Mouse (Mus musculus): ENCODE data around the gene Izumo1. TPM values are rescaled to one million over a fixed set of nuclear protein-coding genes. Genes with fewer than 3 reads are reported as not detected.

The Izumo1 gene
- polyA plus RNA-seq, 1 experiment: 0.18 TPM

DNA sequence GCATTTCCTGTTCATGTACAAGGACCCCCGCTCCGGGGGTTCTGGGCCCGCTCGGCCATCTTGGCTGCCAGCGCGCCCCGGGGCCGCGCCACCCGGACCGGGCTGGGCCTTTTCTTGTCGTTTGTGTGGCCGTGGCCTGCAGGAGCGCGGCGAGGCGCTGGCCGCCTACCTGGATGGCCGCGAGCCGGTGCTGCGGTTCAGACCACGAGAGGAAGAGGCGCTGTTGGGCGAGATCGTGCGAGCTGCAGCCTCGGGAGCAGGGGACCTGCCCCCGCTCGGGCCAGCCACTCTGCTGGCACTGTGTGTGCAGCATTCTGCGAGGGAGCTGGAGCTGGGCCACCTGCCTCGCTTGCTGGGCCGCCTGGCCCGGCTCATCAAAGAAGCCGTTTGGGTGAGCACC is 10.9 kb downstream of the Izumo1 start:
- peak; percentile 78 to 79 for DNase-seq
- 13% methylated on average over 35 of the region's 35 CpGs for WGBS
- TF ChIP-seq CTCF (IDR thresholded peaks at IDR 0.05; ENCODE audit: borderline replicate concordance, insufficient read depth, low read depth, low read length): peak; percentile 39; the same call in 1 of the 2 replicates
- TF ChIP-seq POLR2A (IDR thresholded peaks at IDR 0.05; ENCODE audit: borderline replicate concordance, insufficient read depth, low read length): peak; percentile 33; the same call in 1 of the 2 replicates
- no peaks in the 10 kb centered on the region for H3K27me3 ChIP-seq (ENCODE audit: control insufficient read depth, insufficient read depth, low read length)
- peak overlapping the region; percentile 61 for H3K27ac ChIP-seq (ENCODE audit: insufficient read depth, low read length)
- peaks cover 4% of the 10 kb centered on the region; the same call in 1 of the 2 replicates for H3K4me1 ChIP-seq (ENCODE audit: control insufficient read depth, insufficient read depth, low read length)
- peak overlapping the region; percentile 6 for H3K4me3 ChIP-seq (replicated peaks; ENCODE audit: insufficient read depth, low read depth, low read length)

DNA sequence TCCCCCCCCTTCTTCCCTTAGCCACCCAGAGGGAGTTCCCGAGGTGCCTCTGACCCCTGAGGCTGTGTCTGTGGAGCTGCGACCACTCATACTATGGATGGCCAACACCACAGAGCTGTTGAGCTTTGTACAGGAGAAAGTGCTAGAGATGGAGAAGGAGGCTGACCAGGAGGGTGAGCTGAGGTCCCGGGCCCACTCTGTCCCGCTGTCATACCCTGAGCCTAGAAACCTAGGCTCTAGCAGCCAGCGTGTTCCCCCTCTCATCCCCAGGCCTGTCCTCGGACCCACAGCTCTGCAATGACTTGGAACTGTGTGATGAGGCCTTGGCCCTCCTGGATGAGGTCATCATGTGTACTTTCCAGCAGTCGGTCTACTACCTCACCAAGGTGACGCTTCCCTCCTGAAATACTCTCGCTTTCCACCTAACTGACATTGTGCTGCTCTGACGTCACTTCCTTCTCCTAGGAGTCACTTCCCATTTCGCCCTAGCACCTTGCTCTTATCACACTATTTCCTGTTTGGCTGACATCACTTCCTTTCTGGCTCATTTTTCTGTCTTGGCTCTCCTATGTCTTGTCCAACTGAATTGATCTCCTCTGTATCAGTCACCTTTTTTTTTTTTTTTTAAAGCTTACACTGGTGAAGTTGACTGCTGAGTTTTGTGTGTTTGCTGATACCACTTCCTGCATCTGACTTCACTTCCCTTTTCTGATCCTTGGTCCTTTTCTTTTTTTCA is 13.5 kb downstream of the Izumo1 start:
- no peak overlapping the region; the same call in 1 of the 2 replicates for H3K27ac ChIP-seq (ENCODE audit: insufficient read depth, low read length)
- H3K4me1 ChIP-seq (ENCODE audit: control insufficient read depth, insufficient read depth, low read length): peaks cover 8% of the 10 kb centered on the region; the same call in 1 of the 2 replicates
- 91% methylated on average over 11 of the region's 11 CpGs for WGBS
- TF ChIP-seq POLR2A (IDR thresholded peaks at IDR 0.05; ENCODE audit: borderline replicate concordance, insufficient read depth, low read length) (no peak), CTCF (IDR thresholded peaks at IDR 0.05; ENCODE audit: borderline replicate concordance, insufficient read depth, low read depth, low read length) (no peak)
- no peak for DNase-seq
- H3K4me3 ChIP-seq (replicated peaks; ENCODE audit: insufficient read depth, low read depth, low read length): no peak overlapping the region
- H3K27me3 ChIP-seq (ENCODE audit: control insufficient read depth, insufficient read depth, low read length): no peaks in the 10 kb centered on the region

DNA sequence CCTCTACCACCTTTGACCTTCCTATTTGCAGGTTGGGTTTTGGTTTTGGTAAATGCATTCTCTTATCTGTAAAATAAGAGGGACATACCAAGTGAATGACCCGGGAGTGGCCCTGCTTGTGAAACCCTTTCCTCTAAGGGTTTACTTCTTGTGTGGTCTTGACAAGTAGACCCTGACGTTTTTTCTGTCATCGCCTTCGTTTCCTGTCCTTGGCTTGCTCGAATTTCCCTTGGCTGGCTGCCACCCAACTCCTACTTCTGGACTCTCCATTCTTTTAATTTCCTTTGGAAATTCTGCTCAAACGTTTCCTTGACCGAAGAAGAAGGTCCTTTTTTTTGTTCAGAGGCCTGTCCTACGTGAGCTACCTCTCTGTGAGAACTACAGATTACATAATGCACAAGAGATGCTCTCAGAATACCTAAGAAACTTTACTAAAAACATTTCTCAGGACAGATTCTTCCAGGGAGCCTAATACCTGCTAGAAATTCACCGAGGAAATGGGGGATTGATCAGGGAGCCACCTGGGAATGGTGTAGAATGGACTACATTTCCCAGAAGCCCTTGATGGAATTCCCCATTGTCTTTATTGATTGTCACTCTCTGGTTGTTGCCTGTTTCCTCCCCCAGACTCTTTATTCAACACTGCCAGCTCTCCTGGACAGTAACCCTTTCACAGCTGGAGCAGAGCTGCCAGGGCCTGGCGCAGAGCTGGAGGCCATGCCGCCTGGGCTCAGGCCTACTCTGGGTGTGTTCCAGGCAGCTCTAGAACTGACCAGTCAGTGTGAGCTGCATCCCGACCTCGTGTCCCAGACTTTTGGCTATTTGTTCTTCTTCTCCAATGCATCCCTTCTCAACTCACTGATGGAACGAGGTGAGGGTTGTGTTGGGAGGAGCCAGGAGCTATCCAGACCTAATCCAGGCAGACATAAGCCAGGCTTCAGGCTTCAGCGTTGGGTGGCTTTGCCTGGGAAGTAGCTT is 14.4 kb downstream of the Izumo1 start:
- no peaks in the 10 kb centered on the region for H3K27me3 ChIP-seq (ENCODE audit: control insufficient read depth, insufficient read depth, low read length)
- no peak for DNase-seq
- no peak for TF ChIP-seq CTCF (IDR thresholded peaks at IDR 0.05; ENCODE audit: borderline replicate concordance, insufficient read depth, low read depth, low read length)
- TF ChIP-seq POLR2A (IDR thresholded peaks at IDR 0.05; ENCODE audit: borderline replicate concordance, insufficient read depth, low read length): no peak
- H3K4me3 ChIP-seq (replicated peaks; ENCODE audit: insufficient read depth, low read depth, low read length): no peak overlapping the region
- H3K4me1 ChIP-seq (ENCODE audit: control insufficient read depth, insufficient read depth, low read length): peaks cover 12% of the 10 kb centered on the region; the same call in 1 of the 2 replicates
- H3K27ac ChIP-seq (ENCODE audit: insufficient read depth, low read length): no peak overlapping the region
- WGBS: 60% methylated on average over 15 of the region's 15 CpGs

DNA sequence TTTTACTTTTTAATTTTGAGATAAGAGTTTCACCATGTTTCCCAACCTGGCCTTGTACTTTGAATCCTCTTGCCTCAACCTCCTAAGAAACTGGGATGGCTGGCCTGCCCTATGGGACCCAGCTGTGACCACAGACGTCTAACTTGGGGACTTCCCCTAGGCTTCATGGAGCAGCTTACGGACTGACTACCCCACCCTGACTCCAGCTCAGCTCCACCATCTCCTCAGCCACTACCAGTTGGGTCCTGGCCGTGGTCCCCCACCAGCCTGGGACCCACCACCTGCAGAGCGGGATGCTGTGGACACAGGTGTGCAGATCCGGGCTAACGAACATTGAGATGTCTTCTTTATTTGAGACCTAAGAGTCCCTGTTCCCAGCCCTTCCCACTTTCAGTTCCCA is 16.1 kb downstream of the Izumo1 start:
- no peak for DNase-seq
- H3K27ac ChIP-seq (ENCODE audit: insufficient read depth, low read length): no peak overlapping the region
- H3K4me1 ChIP-seq (ENCODE audit: control insufficient read depth, insufficient read depth, low read length): peaks cover 26% of the 10 kb centered on the region
- H3K4me3 ChIP-seq (replicated peaks; ENCODE audit: insufficient read depth, low read depth, low read length): peak overlapping the region; percentile 12
- WGBS: 79% methylated on average over 6 of the region's 6 CpGs
- no peaks in the 10 kb centered on the region for H3K27me3 ChIP-seq (ENCODE audit: control insufficient read depth, insufficient read depth, low read length)
- TF ChIP-seq CTCF (IDR thresholded peaks at IDR 0.05; ENCODE audit: borderline replicate concordance, insufficient read depth, low read depth, low read length): no peak
- TF ChIP-seq POLR2A (IDR thresholded peaks at IDR 0.05; ENCODE audit: borderline replicate concordance, insufficient read depth, low read length): no peak

DNA sequence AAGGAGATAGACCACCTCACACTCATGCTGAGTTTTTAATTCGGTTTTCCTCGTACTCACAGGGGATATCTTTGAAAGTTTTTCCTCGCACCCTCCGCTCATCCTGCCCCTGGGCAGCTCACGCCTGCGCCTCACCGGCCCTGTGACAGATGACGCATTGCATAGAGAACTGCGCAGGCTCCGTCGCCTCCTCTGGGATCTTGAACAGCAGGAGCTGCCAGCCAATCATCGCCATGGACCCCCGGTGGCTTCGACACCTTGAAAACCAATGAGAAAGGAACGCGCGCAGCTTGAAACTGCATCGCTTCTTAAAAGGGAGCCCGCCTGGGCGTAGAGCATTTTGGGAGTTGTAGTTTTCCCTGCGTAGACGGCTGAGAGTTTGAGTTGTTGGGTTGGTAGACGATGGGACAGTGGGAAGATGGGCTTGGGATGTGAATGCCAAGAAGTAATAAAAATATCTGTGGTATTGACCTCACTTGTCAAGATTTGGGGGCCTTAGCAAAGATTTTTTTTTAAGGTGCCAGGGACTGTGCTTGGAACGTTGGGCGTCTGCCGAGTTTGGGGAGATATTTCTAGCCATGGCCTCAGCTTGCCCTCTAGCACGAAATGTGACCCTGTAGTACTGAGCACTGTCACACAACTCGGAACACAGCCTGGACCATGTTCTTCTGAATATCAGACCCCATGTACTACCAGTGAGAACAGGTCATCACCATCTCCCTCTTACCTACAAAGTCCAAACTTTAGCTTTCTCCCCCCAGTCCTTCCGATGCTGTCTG is 17.2 kb downstream of the Izumo1 start:
- H3K27me3 ChIP-seq (ENCODE audit: control insufficient read depth, insufficient read depth, low read length): no peaks in the 10 kb centered on the region
- WGBS: 20% methylated on average over 29 of the region's 29 CpGs
- DNase-seq: peak; percentile 97 to 99

DNA sequence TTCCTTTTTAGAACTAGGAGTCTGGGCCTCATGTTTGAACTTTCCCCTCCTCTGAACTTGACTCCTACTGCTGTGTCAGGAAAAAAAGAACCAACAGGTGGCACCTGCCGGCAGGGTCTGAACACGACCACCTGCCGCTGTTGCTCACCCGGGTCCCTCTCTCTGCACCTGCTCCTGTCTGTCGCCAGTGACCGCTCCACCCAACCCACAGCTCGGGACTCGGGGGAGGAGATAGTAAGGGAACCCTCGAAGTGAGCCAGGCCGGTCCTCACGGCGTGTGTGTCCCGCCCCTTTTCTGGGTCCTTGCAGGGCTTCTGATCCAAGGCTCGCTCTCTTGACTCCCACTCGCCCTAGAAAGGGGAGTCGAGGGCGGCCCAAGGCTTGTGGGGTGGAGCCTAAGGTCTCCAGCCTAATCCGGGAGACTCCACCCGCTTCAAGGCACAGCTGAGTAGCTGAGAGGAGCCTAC is 18.0 kb downstream of the Izumo1 start, which contains the start of gene Mamstr:
Mamstr (plus strand) TSS at position 417 of the 467 bp plus-strand sequence.
- Histone ChIP-seq H3K27me3 (ENCODE audit: control insufficient read depth, insufficient read depth, low read length) (no peaks in the 10 kb centered on the region), H3K27ac (ENCODE audit: insufficient read depth, low read length) (0 out of 2 replicates have a peak within 1 kb of the TSS, but pooled peaks have one; percentile 84), H3K4me1 (ENCODE audit: control insufficient read depth, insufficient read depth, low read length) (peaks cover 26% of the 10 kb centered on the region), H3K4me3 (replicated peaks; ENCODE audit: insufficient read depth, low read depth, low read length) (no peak within 1 kb of the TSS)
- WGBS: 38% methylated on average over 19 of the region's 19 CpGs
- DNase-seq: no peak
- TF ChIP-seq POLR2A (IDR thresholded peaks at IDR 0.05; ENCODE audit: borderline replicate concordance, insufficient read depth, low read length) (no peak), CTCF (IDR thresholded peaks at IDR 0.05; ENCODE audit: borderline replicate concordance, insufficient read depth, low read depth, low read length) (no peak)

More for the DNA sequence above, 17.2 kb downstream of the Izumo1 start:
- H3K4me3 ChIP-seq (replicated peaks; ENCODE audit: insufficient read depth, low read depth, low read length): peak overlapping the region; percentile 57
- TF ChIP-seq POLR2A (IDR thresholded peaks at IDR 0.05; ENCODE audit: borderline replicate concordance, insufficient read depth, low read length): peak; percentile 96
- TF ChIP-seq CTCF (IDR thresholded peaks at IDR 0.05; ENCODE audit: borderline replicate concordance, insufficient read depth, low read depth, low read length): no peak
- peak overlapping the region; percentile 11; the same call in 1 of the 2 replicates for H3K27ac ChIP-seq (ENCODE audit: insufficient read depth, low read length)
- H3K4me1 ChIP-seq (ENCODE audit: control insufficient read depth, insufficient read depth, low read length): peaks cover 26% of the 10 kb centered on the region

All from cerebellum, adult 2 months (tissue).